Mouse (Mus musculus) kidney, adult 11 months (tissue): Measurements from ENCODE around the gene Zfand3.
A peak's percentile ranks its signal among the peaks of the same experiment; 100 is the strongest.

Experiments
- DNase-seq: peaks from one replicate; pipeline ENCODE4 v3.0.0; 2022

The Zfand3 gene

GRCm38 (mm10) chr17:29998566-29999295 is 5.8 kb upstream of the Zfand3 start:
- DNase-seq, result no peak

GRCm38 (mm10) chr17:30005103-30005443 is 540 bp downstream of the Zfand3 start:
- no peak for DNase-seq

- DNase-seq, result peak; percentile 44
Observed at GRCm38 (mm10) chr17:30005451-30005941, 963 bp downstream of the Zfand3 start.

GRCm38 (mm10) chr17:30006877-30007276 is 2.3 kb downstream of the Zfand3 start:
- no peak for DNase-seq

GRCm38 (mm10) chr17:30007883-30008282 is 3.4 kb downstream of the Zfand3 start:
- peak; percentile 73 for DNase-seq

GRCm38 (mm10) chr17:30008392-30008791 is 3.9 kb downstream of the Zfand3 start:
- DNase-seq, result no peak

GRCm38 (mm10) chr17:30014660-30015059 is 10.1 kb downstream of the Zfand3 start:
- DNase-seq, result no peak

GRCm38 (mm10) chr17:30018927-30019610 is 14.5 kb downstream of the Zfand3 start:
- DNase-seq, result no peak

GRCm38 (mm10) chr17:30019942-30020341 is 15.4 kb downstream of the Zfand3 start:
- no peak for DNase-seq

- DNase-seq, result peak; percentile 41
Observed at GRCm38 (mm10) chr17:30024651-30025050, 20.1 kb downstream of the Zfand3 start.

GRCm38 (mm10) chr17:30026617-30027016 is 22.1 kb downstream of the Zfand3 start:
- DNase-seq, result no peak

GRCm38 (mm10) chr17:30027343-30028029 is 23.0 kb downstream of the Zfand3 start:
- peak; percentile 40 for DNase-seq

- no peak for DNase-seq
Observed at GRCm38 (mm10) chr17:30029633-30030226, 25.2 kb downstream of the Zfand3 start.

GRCm38 (mm10) chr17:30032796-30033195 is 28.3 kb downstream of the Zfand3 start:
- no peak for DNase-seq

- no peak for DNase-seq
Observed at GRCm38 (mm10) chr17:30033991-30034390, 29.5 kb downstream of the Zfand3 start.

- DNase-seq, result no peak
Observed at GRCm38 (mm10) chr17:30035216-30036005, 30.9 kb downstream of the Zfand3 start.

GRCm38 (mm10) chr17:30043163-30043822 is 38.8 kb downstream of the Zfand3 start:
- no peak for DNase-seq

GRCm38 (mm10) chr17:30045181-30045580 is 40.6 kb downstream of the Zfand3 start:
- DNase-seq, result no peak

GRCm38 (mm10) chr17:30046654-30047053 is 42.1 kb downstream of the Zfand3 start:
- no peak for DNase-seq

GRCm38 (mm10) chr17:30051523-30052346 is 47.2 kb downstream of the Zfand3 start:
- no peak for DNase-seq

GRCm38 (mm10) chr17:30052347-30052742 is 47.8 kb downstream of the Zfand3 start:
- no peak for DNase-seq
